In genomic region chr10:60289216-60289615, GRCm38 (mm10) we compare ENCODE assay signal across 12 mouse cellular contexts. TPM values are rescaled to one million over a fixed set of nuclear protein-coding genes. Genes with fewer than 3 reads are reported as not detected.
DNase-seq lines count a peak whose midpoint lies in the region; ATAC-seq lines count a peak whose summit lies in the region.
"Had no signal": no experiment of that assay in that cellular context is flagged by ENCODE, and none has a peak within 500 bp of the region (broad histone marks: within the 10 kb centered on the region; RNA-seq: fewer than 3 reads in every experiment).

No protein-coding gene starts in this region.

- DNase-seq in CD4-positive, CD25-positive, alpha-beta regulatory T cell, adult 2 months (ENCODE audit: low read depth, low spot score) = peak; percentile 23
- DNase-seq in spleen, postnatal 36 days (ENCODE audit: low spot score in 2 of 2) = peak; percentile 76 to 77
- no peak for DNase-seq in spleen, adult 12 weeks (ENCODE audit: low spot score)
- peak; percentile 57 for DNase-seq in lung, postnatal 14 days
- DNase-seq in thymus, postnatal 25 days = peak; percentile 58
- no peak for DNase-seq in layer of hippocampus, postnatal 14 days (ENCODE audit: low spot score in 2 of 2)
- no peak for DNase-seq in adrenal gland, adult 8-10 months
- DNase-seq: cerebellum, postnatal 36 days; heart, postnatal 36 days; kidney, adult 9 months; right cerebral cortex, postnatal 14 days had no signal

- ATAC-seq in CD4-positive, CD25-positive, alpha-beta regulatory T cell, adult 4 months = no peak

RNA-seq across cellular contexts. Expression of gene Psap, which starts 11.8 kb away (rescaled TPM):
- polyA plus RNA-seq in CD4-positive, CD25-positive, alpha-beta regulatory T cell, adult 4 months (2017; shearing (Covaris generic)) = 100 to 1,000 TPM in 1 of 2 experiments, 10 to 100 TPM in 1; 89.0 to 427 TPM
- total RNA-seq in layer of hippocampus, postnatal 14 days (2021) = 1,000 to 10,000 TPM; 1,391 to 1,455 TPM
- 1,000 to 10,000 TPM; 1,117 to 1,520 (median 1,260) TPM for total RNA-seq in adrenal gland, adult 8-10 months (2022)

RNA-seq across cellular contexts. Expression of gene Vsir, which starts 57.4 kb away (rescaled TPM):
- 100 to 1,000 TPM; 171 to 206 TPM for polyA plus RNA-seq in CD4-positive, CD25-positive, alpha-beta regulatory T cell, adult 4 months (2017; shearing (Covaris generic))
- 10 to 100 TPM; 23.8 to 24.6 TPM for total RNA-seq in layer of hippocampus, postnatal 14 days (2021)
- total RNA-seq in adrenal gland, adult 8-10 months (2022) = 10 to 100 TPM; 14.4 to 33.1 (median 23.2) TPM

Comparison
In these comparisons a context has a peak if more than half of its experiments do, and no peak if none do; other contexts are left out.
1. DNase-seq: peak in CD4-positive, CD25-positive, alpha-beta regulatory T cell, adult 2 months (single experiment), spleen, postnatal 36 days (2 of 2), lung, postnatal 14 days (single experiment) and thymus, postnatal 25 days (single experiment); none in spleen, adult 12 weeks (single experiment), layer of hippocampus, postnatal 14 days (0 of 2) and adrenal gland, adult 8-10 months (single experiment).